Mouse (Mus musculus) kidney, adult 18-20 months (tissue): ENCODE results near the gene Tia1.

Source experiments
- DNase-seq: peaks from one replicate; pipeline ENCODE4 v3.0.0; 2021

Tia1 gene

GRCm38 (mm10) chr6:86437711-86438110 is 33.7 kb downstream of the Tia1 start:
- DNase-seq, result no peak

- DNase-seq, result peak; percentile 99
These were observed 34.5 kb downstream of the Tia1 start, which contains the start of gene C87436 for GRCm38 (mm10) chr6:86438272-86439118. C87436 (plus strand) TSS chr6:86438374.

GRCm38 (mm10) chr6:86439119-86439496 is 35.1 kb downstream of the Tia1 start:
- DNase-seq, result no peak

DNA sequence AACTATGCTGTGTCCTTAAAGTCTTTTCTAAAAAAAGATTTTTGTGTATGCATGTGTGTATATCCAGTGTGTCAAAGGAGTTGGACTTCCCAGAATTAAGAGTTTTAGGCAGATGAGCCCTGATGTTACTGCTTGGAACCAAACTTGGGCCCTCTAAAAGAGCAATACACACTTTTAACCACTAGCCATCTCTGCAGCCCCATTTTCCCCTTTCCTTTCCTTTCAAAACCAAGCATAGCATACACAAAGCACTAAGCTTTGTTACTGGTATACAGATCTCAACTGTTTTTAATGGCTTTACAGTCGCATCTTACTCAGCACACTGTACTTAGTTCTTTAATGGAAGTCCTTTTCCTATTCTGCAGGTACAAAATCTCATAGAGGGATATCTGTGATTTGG is 35.5 kb downstream of the Tia1 start:
- DNase-seq, result no peak

DNA sequence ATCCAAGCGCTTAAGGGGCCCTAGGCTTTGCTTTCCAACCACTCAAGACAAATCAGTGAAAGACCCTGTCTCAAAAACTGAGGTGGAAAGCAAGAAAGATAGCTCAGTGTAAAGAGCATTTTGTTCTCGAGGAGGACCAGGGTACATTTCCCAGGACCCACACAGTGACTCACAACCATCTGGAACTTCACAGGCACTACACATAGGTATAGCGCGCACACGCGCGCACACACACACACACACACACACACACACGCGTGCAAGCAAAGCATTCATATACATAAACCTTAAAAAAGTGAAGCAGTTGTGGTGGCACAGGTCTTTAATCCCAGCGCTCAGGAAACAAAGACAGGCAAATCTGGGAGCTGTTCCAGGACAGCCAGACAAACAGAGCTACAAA is 37.6 kb downstream of the Tia1 start:
- DNase-seq, result no peak

- no peak for DNase-seq
These were observed 41.5 kb downstream of the Tia1 start for GRCm38 (mm10) chr6:86445551-86445950.

DNA sequence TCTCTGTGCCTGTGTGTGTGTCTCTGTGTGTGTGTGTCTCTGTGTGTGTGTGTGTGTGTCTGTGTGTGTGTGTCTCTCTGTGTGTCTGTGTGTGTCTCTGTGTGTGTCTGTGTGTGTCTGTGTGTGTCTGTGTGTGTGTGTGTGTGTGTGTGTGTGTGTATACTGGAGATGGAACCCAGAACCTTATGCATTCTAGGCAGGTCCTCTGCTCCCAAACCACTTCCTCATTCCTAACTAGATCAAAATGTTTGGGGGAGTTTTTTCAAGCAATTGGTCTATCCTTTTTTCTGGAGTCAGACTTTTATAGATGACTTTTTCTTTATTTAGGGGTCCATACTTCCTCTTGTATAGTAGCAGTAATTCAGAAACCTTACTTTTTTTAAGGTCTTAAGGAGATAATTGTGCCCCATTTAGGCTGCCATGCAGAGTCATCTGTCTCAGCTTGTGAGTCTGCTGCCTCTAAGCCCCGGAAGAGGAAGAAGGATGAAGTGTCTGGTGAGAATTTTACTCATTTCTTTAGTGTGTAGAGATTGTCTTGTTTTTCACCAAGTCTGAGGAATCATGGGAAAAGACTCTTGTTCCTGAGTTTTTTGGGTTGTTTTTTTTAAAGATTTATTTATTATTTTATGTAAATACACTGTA is 43.0 kb downstream of the Tia1 start:
- DNase-seq, result no peak

DNA sequence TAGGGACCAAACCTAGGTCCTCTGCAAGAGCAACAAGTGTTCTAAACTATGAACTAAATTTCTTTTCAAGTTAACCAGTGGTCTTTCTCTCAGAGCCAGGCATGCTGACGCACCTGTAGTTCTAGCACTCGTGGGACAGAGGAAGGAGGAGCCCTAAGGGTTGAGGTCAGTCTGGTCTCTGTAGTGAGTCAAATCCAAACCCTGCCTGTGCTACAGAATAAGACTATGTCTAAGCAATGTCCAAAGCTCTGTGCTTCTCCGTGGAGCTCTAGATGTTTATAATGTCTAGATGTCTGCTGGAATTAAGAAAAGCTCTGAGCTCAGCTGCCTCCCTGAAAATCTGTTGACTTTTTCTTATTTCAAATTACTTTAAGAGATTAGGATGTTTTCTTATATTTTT is 52.7 kb downstream of the Tia1 start:
- no peak for DNase-seq

DNA sequence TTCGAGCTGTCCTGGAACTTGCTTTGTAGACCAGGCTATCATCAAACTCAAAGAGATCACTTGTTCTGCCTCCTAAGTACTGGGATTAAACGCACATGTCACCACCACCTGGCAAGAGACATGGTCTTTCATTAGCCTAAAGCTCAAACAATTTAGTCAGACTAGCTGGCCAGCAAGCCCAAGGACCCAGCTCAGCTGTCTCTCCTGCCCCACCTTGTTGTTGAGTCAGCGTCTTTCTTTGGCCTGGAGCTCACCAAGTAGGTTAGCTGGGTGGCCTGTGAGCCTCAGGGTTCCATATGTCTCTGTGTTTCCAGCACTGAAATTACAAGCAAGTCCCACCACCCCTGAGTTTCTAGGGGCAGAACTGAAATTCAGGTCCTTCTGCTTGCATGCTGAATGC is 59.1 kb downstream of the Tia1 start:
- no peak for DNase-seq

DNA sequence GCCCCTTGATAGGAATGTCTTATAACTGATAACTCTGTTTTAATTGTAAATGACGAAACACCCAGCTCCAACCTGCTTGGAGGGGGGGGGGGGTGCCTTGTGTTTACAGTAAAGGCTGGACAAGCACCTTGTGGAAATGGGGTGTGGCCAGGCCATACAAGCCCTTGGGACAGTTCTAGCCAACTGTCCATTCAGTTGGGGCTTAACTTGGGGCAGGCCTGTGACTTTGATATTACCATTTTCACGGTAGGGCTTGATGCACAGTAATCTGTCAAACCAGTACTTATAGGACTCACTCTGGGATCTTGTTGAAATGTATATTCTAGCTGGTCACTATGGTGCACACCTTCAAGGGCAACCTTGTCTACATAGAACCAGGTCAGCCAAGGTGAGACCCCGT is 67.3 kb downstream of the Tia1 start:
- DNase-seq, result no peak

DNA sequence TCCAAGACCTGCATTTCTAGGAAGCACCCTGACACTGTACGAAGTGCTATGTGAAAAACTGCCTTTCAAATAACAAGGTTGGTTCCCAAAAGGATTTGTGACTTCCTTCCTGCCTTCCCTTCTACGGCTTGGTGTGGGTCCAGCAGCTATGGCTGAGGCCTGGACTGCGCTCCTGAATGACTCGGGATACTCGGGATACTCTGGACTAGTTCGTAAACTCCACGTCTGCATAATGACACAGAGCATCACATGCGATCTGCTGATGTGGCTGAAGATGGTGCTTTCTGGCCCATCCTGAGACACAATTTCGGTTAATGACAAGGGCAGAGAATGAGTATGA is 67.7 kb downstream of the Tia1 start:
- DNase-seq, result no peak

DNA sequence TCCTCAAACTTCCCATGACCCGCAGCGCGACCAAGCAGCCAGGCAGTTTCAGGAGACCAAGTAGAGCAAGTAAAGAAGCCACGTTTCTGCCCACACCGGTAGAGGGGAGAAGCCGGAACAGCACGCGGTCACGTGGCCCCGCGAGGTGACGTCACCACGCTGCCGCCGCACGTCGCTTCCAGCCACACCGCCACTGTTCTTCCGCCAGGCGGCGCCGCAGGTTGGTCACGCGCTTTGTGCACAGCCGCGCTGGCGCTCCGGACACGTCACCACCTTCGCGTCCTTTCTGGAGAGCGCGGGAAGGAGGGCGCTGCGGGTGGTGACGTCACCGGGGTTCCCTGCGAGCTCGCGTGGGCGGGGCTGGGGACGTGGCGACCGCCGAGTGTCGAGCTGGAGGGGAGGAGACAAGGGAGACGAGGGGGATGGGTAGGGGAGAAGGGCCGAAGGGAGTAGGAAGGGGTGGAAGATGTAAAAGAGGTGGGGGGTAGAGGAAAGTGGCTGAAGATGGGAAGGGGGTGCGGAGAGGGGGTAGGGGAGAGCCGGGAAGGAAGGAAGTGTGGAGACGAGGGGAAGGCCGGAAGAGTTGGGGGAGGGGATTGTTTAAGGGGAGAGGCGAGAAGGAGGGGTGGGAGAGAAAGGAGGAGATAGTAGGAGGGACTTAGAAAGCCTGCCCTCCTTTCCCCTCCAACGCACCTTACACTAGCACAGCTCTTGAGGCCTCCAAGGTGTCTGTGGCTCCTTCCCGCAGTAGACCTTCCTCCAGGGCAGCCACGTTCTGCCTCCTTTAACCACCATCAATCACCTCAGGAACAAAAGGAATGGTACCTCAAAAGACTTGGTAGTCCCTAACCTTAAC is 68.3 kb downstream of the Tia1 start:
- peak; percentile 99 for DNase-seq

GRCm38 (mm10) chr6:86473077-86473476 is 69.1 kb downstream of the Tia1 start:
- no peak for DNase-seq

DNA sequence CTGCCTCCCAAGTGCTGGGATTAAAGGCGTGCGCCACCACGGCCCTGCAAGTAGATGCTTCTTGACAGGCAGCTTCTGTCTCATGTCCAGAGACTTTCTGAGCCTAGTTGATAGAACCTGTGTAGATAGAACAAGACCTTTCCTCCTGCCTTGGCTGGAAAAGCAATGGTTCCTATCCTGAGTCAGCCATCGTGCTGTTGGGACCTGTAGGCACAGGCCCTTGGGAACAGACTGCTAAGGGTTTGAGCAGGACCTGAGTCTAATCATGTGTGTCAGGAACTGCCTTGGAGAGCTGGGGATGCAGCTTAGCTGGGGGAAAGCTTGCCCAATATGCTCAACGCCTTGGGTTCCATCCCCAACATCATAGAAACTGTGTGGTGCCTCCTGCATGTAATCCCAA is 70.1 kb downstream of the Tia1 start:
- no peak for DNase-seq

- no peak for DNase-seq
These were observed 70.7 kb downstream of the Tia1 start for GRCm38 (mm10) chr6:86474646-86475181.

DNA sequence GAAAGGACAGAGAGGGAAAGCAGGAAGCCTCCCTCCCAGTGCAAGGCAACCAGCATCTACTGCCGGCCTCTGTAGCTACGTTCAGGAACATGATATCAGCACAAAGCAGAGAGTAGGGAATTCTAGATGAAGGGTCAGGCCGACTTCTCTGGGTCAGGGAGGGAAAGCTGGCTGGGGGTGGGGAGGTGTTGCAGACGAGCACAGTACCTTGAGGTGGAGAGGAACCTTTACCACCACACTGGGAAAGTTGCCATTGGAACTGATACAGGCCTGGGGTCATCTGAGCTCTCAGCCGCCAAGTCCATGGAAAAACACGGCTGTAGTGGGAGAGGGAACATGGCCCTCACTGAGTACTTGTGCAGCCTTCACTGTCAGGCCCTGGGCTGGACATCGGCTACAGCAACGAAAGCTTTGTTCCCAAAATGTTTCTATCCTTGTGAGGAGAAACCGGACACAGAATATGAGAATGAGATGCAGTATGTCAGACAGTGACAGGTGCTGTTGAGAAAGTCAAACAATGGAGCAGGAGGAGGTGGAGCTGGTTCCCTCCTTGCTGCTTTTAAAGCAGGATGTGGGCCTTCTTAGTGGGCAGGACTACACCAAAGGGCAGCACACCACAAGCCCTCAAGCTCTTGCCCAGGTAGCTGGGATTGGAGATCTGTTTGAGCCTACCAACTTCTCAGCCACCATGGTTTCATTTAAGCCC is 71.6 kb downstream of the Tia1 start:
- DNase-seq, result no peak

- no peak for DNase-seq
These were observed 72.9 kb downstream of the Tia1 start for GRCm38 (mm10) chr6:86476931-86477330.

DNA sequence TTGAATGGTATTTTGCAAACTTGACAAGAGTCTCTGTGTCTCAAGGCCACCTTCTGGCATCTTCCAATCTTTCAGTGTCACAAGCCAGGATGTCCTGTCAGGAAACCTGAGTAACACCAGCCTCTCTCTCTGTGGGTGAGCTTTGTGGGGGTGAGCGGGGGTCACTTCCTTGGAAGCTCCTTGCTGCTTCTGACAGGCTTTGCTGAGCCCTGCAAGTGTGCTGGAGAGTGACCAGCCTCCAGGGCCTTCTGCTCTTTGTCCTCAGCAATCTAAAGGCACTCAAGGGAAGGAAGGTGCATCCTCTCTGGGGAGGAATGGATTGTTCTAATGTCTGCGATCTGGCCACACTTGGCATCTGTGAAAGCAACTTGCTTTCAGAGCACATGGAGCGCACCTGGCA is 75.3 kb downstream of the Tia1 start:
- peak; percentile 50 for DNase-seq

DNA sequence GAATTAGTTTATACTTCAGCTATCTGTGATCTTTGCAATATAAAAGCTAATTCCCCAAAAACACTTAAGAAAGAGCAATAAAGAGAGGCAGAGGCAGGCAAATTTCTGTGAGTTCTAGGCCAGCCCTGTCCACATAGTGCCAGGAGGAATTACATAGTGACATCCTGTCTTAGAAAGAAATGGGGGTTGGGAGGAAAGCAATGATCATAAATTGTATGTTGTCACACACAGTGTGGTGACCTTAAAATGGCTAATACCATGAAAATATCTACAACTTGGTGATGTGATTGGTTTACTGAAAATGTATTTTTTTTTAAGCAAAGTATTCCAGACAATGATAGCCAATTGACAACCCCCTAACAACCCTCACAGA is 75.8 kb downstream of the Tia1 start:
- DNase-seq, result no peak

GRCm38 (mm10) chr6:86480189-86480831 is 76.3 kb downstream of the Tia1 start:
- peak; percentile 73 for DNase-seq

DNA sequence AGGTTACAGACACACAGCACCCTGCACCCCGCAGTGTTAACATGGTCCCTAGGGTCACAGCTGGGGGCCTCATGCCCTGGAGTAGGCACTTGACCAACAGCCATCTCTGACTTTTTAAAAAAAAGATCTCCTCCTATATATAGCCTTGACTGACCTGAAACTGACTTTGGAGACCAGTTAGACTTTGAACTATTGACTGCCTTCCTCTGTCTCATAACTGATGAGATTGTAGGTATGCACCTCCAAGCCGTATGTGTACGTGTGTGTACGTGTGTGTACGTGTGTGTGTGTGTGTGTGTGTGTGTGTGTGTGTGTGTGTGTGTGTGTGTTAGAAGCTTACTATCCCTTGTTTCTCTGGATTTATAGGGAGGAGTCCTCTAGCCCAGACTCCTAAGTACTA is 77.9 kb downstream of the Tia1 start:
- no peak for DNase-seq
